Mouse (Mus musculus): Measurements from ENCODE around the gene Aloxe3. TPM values are rescaled to one million over a fixed set of nuclear protein-coding genes. Genes with fewer than 3 reads are reported as not detected.

Aloxe3 gene
- polyA plus RNA-seq, 1 experiment = 0.14 TPM

GRCm38 (mm10) chr11:69110319-69111046 lies 15.2 kb upstream of the Aloxe3 start:
- Histone ChIP-seq H3K79me2 (ENCODE audit: control insufficient read depth, insufficient read depth) (no peaks in the 10 kb centered on the region), H3ac (ENCODE audit: control insufficient read depth, insufficient read length, low read depth) (no peak overlapping the region), H3K79me3 (ENCODE audit: low read depth) (no peaks in the 10 kb centered on the region), H3K36me3 (ENCODE audit: control insufficient read depth, insufficient read depth) (peaks cover 17% of the 10 kb centered on the region), H3K27me3 (ENCODE audit: control insufficient read depth, insufficient read depth, insufficient read length) (no peaks in the 10 kb centered on the region), H3K4me3 (ENCODE audit: insufficient read depth, poor library complexity, severe bottlenecking) (no peak overlapping the region)
- no peak for TF ChIP-seq MYOD1 (IDR thresholded peaks at IDR 0.05; ENCODE audit: control insufficient read depth, insufficient read length, low read depth)
- peak; percentile 1 for TF ChIP-seq CEBPB (IDR thresholded peaks at IDR 0.05; ENCODE audit: low read depth)
- TF ChIP-seq MYOG (IDR thresholded peaks at IDR 0.05; ENCODE audit: control insufficient read depth, extremely low read depth, insufficient read length) = no peak
- TF ChIP-seq CTCF (IDR thresholded peaks at IDR 0.05; ENCODE audit: control insufficient read depth, insufficient read depth, insufficient read length) = no peak
- no peak for TF ChIP-seq MAX (IDR thresholded peaks at IDR 0.05)
- no peak for TF ChIP-seq FOSL1 (IDR thresholded peaks at IDR 0.05; ENCODE audit: insufficient read depth, low read length, poor library complexity, severe bottlenecking)
- TF ChIP-seq USF1 (IDR thresholded peaks at IDR 0.05; ENCODE audit: low read depth) = no peak

- H3K79me2 ChIP-seq (ENCODE audit: control insufficient read depth, insufficient read depth) = no peaks in the 10 kb centered on the region
- no peak overlapping the region for H3ac ChIP-seq (ENCODE audit: control insufficient read depth, insufficient read length, low read depth)
- no peak for TF ChIP-seq CTCF (IDR thresholded peaks at IDR 0.05; ENCODE audit: control insufficient read depth, insufficient read depth, insufficient read length)
- TF ChIP-seq CEBPB (IDR thresholded peaks at IDR 0.05; ENCODE audit: low read depth) = no peak
- TF ChIP-seq MYOG (IDR thresholded peaks at IDR 0.05; ENCODE audit: control insufficient read depth, extremely low read depth, insufficient read length) = no peak
- no peak for TF ChIP-seq MYOD1 (IDR thresholded peaks at IDR 0.05; ENCODE audit: control insufficient read depth, insufficient read length, low read depth)
- no peak for TF ChIP-seq MAX (IDR thresholded peaks at IDR 0.05)
- peaks cover 10% of the 10 kb centered on the region for H3K36me3 ChIP-seq (ENCODE audit: control insufficient read depth, insufficient read depth)
- H3K27me3 ChIP-seq (ENCODE audit: control insufficient read depth, insufficient read depth, insufficient read length) = no peaks in the 10 kb centered on the region
- no peaks in the 10 kb centered on the region for H3K79me3 ChIP-seq (ENCODE audit: low read depth)
- no peak overlapping the region for H3K4me3 ChIP-seq (ENCODE audit: insufficient read depth, poor library complexity, severe bottlenecking)
Measured at GRCm38 (mm10) chr11:69111051-69111810, 14.5 kb upstream of the Aloxe3 start.

GRCm38 (mm10) chr11:69111865-69112264 lies 13.8 kb upstream of the Aloxe3 start:
- Histone ChIP-seq H3K79me3 (ENCODE audit: low read depth) (no peaks in the 10 kb centered on the region), H3ac (ENCODE audit: control insufficient read depth, insufficient read length, low read depth) (no peak overlapping the region), H3K36me3 (ENCODE audit: control insufficient read depth, insufficient read depth) (peaks cover 8% of the 10 kb centered on the region), H3K4me3 (ENCODE audit: insufficient read depth, poor library complexity, severe bottlenecking) (no peak overlapping the region), H3K79me2 (ENCODE audit: control insufficient read depth, insufficient read depth) (no peaks in the 10 kb centered on the region), H3K27me3 (ENCODE audit: control insufficient read depth, insufficient read depth, insufficient read length) (no peaks in the 10 kb centered on the region)
- TF ChIP-seq CTCF (IDR thresholded peaks at IDR 0.05; ENCODE audit: control insufficient read depth, insufficient read depth, insufficient read length) (no peak), CEBPB (IDR thresholded peaks at IDR 0.05; ENCODE audit: low read depth) (peak; percentile 1), USF1 (IDR thresholded peaks at IDR 0.05; ENCODE audit: low read depth) (no peak)

GRCm38 (mm10) chr11:69114018-69114417 lies 11.7 kb upstream of the Aloxe3 start:
- Histone ChIP-seq H3K79me3 (ENCODE audit: low read depth) (no peaks in the 10 kb centered on the region), H3K4me3 (ENCODE audit: insufficient read depth, poor library complexity, severe bottlenecking) (no peak overlapping the region)
- TF ChIP-seq FOSL1 (IDR thresholded peaks at IDR 0.05; ENCODE audit: insufficient read depth, low read length, poor library complexity, severe bottlenecking) (no peak), USF1 (IDR thresholded peaks at IDR 0.05; ENCODE audit: low read depth) (no peak), CEBPB (IDR thresholded peaks at IDR 0.05; ENCODE audit: low read depth) (no peak), CTCF (IDR thresholded peaks at IDR 0.05; ENCODE audit: control insufficient read depth, insufficient read depth, insufficient read length) (no peak)

GRCm38 (mm10) chr11:69114621-69115020 lies 11.1 kb upstream of the Aloxe3 start:
- no peaks in the 10 kb centered on the region for H3K36me3 ChIP-seq (ENCODE audit: control insufficient read depth, insufficient read depth)
- no peaks in the 10 kb centered on the region for H3K27me3 ChIP-seq (ENCODE audit: control insufficient read depth, insufficient read depth, insufficient read length)
- no peak overlapping the region for H3K4me3 ChIP-seq (ENCODE audit: insufficient read depth, poor library complexity, severe bottlenecking)
- no peaks in the 10 kb centered on the region for H3K79me3 ChIP-seq (ENCODE audit: low read depth)
- no peak overlapping the region for H3ac ChIP-seq (ENCODE audit: control insufficient read depth, insufficient read length, low read depth)
- TF ChIP-seq CTCF (IDR thresholded peaks at IDR 0.05; ENCODE audit: control insufficient read depth, insufficient read depth, insufficient read length) (no peak), MYOG (IDR thresholded peaks at IDR 0.05; ENCODE audit: control insufficient read depth, extremely low read depth, insufficient read length) (no peak), CEBPB (IDR thresholded peaks at IDR 0.05; ENCODE audit: low read depth) (no peak), MYOD1 (IDR thresholded peaks at IDR 0.05; ENCODE audit: control insufficient read depth, insufficient read length, low read depth) (no peak), USF1 (IDR thresholded peaks at IDR 0.05; ENCODE audit: low read depth) (no peak)
- H3K79me2 ChIP-seq (ENCODE audit: control insufficient read depth, insufficient read depth) = no peaks in the 10 kb centered on the region

More at GRCm38 (mm10) chr11:69114018-69114417, 11.7 kb upstream of the Aloxe3 start:
- H3K36me3 ChIP-seq (ENCODE audit: control insufficient read depth, insufficient read depth) = peaks cover 5% of the 10 kb centered on the region
- H3K79me2 ChIP-seq (ENCODE audit: control insufficient read depth, insufficient read depth) = no peaks in the 10 kb centered on the region
- no peak overlapping the region for H3ac ChIP-seq (ENCODE audit: control insufficient read depth, insufficient read length, low read depth)
- H3K27me3 ChIP-seq (ENCODE audit: control insufficient read depth, insufficient read depth, insufficient read length) = no peaks in the 10 kb centered on the region

GRCm38 (mm10) chr11:69116843-69117242 lies 8.9 kb upstream of the Aloxe3 start:
- no peak overlapping the region for H3K4me3 ChIP-seq (ENCODE audit: insufficient read depth, poor library complexity, severe bottlenecking)
- no peak overlapping the region for H3ac ChIP-seq (ENCODE audit: control insufficient read depth, insufficient read length, low read depth)
- no peaks in the 10 kb centered on the region for H3K79me2 ChIP-seq (ENCODE audit: control insufficient read depth, insufficient read depth)
- no peak for TF ChIP-seq MAX (IDR thresholded peaks at IDR 0.05)
- TF ChIP-seq MYOG (IDR thresholded peaks at IDR 0.05; ENCODE audit: control insufficient read depth, extremely low read depth, insufficient read length) = no peak
- no peak for TF ChIP-seq MYOD1 (IDR thresholded peaks at IDR 0.05; ENCODE audit: control insufficient read depth, insufficient read length, low read depth)
- TF ChIP-seq FOSL1 (IDR thresholded peaks at IDR 0.05; ENCODE audit: insufficient read depth, low read length, poor library complexity, severe bottlenecking) = no peak
- no peak for TF ChIP-seq USF1 (IDR thresholded peaks at IDR 0.05; ENCODE audit: low read depth)
- TF ChIP-seq CEBPB (IDR thresholded peaks at IDR 0.05; ENCODE audit: low read depth) = no peak
- TF ChIP-seq CTCF (IDR thresholded peaks at IDR 0.05; ENCODE audit: control insufficient read depth, insufficient read depth, insufficient read length) = no peak
- no peaks in the 10 kb centered on the region for H3K36me3 ChIP-seq (ENCODE audit: control insufficient read depth, insufficient read depth)
- H3K79me3 ChIP-seq (ENCODE audit: low read depth) = no peaks in the 10 kb centered on the region
- H3K27me3 ChIP-seq (ENCODE audit: control insufficient read depth, insufficient read depth, insufficient read length) = no peaks in the 10 kb centered on the region

Data from C2C12 (cell line).